Mouse (Mus musculus): Measurements from ENCODE around the gene Sppl3.

Sppl3 gene

GRCm38 (mm10) chr5:115032620-115033019, 21.7 kb downstream of the Sppl3 start:
- no peak for DNase-seq (ENCODE audit: inconsistent age in 2 of 2, low spot score in 1 of 2)

GRCm38 (mm10) chr5:115035217-115035616, 24.3 kb downstream of the Sppl3 start:
- DNase-seq (ENCODE audit: inconsistent age in 2 of 2, low spot score in 1 of 2), result no peak

- no peak for DNase-seq (ENCODE audit: inconsistent age in 2 of 2, low spot score in 1 of 2)
Observed at GRCm38 (mm10) chr5:115037099-115037498, 26.2 kb downstream of the Sppl3 start.

- DNase-seq (ENCODE audit: inconsistent age in 2 of 2, low spot score in 1 of 2), result peak in 1 of 2 experiments; percentile 78
Observed at GRCm38 (mm10) chr5:115040756-115041155, 29.8 kb downstream of the Sppl3 start.

GRCm38 (mm10) chr5:115043626-115044025, 32.7 kb downstream of the Sppl3 start:
- DNase-seq (ENCODE audit: inconsistent age in 2 of 2, low spot score in 1 of 2), result no peak

GRCm38 (mm10) chr5:115045146-115045677, 34.3 kb downstream of the Sppl3 start:
- no peak for DNase-seq (ENCODE audit: inconsistent age in 2 of 2, low spot score in 1 of 2)

GRCm38 (mm10) chr5:115049692-115050091, 38.8 kb downstream of the Sppl3 start:
- no peak for DNase-seq (ENCODE audit: inconsistent age in 2 of 2, low spot score in 1 of 2)

- no peak for DNase-seq (ENCODE audit: inconsistent age in 2 of 2, low spot score in 1 of 2)
Observed at GRCm38 (mm10) chr5:115050776-115051175, 39.8 kb downstream of the Sppl3 start.

- DNase-seq (ENCODE audit: inconsistent age in 2 of 2, low spot score in 1 of 2), result no peak
Observed at GRCm38 (mm10) chr5:115052546-115052945, 41.6 kb downstream of the Sppl3 start.

GRCm38 (mm10) chr5:115053791-115054396, 43.0 kb downstream of the Sppl3 start:
- DNase-seq (ENCODE audit: inconsistent age in 2 of 2, low spot score in 1 of 2), result no peak

GRCm38 (mm10) chr5:115055418-115055817, 44.5 kb downstream of the Sppl3 start:
- no peak for DNase-seq (ENCODE audit: inconsistent age in 2 of 2, low spot score in 1 of 2)

GRCm38 (mm10) chr5:115057153-115057552, 46.2 kb downstream of the Sppl3 start:
- DNase-seq (ENCODE audit: inconsistent age in 2 of 2, low spot score in 1 of 2), result no peak

GRCm38 (mm10) chr5:115058584-115059297, 47.8 kb downstream of the Sppl3 start:
- no peak for DNase-seq (ENCODE audit: inconsistent age in 2 of 2, low spot score in 1 of 2)

- no peak for DNase-seq (ENCODE audit: inconsistent age in 2 of 2, low spot score in 1 of 2)
Observed at GRCm38 (mm10) chr5:115060067-115060695, 49.2 kb downstream of the Sppl3 start.

- DNase-seq (ENCODE audit: inconsistent age in 2 of 2, low spot score in 1 of 2), result no peak
Observed at GRCm38 (mm10) chr5:115060977-115061376, 50.0 kb downstream of the Sppl3 start.

GRCm38 (mm10) chr5:115062566-115062965, 51.6 kb downstream of the Sppl3 start:
- DNase-seq (ENCODE audit: inconsistent age in 2 of 2, low spot score in 1 of 2), result peak; percentile 42 to 76

GRCm38 (mm10) chr5:115063391-115063790, 52.5 kb downstream of the Sppl3 start:
- DNase-seq (ENCODE audit: inconsistent age in 2 of 2, low spot score in 1 of 2), result peak; percentile 24 to 67

GRCm38 (mm10) chr5:115066245-115066644, 55.3 kb downstream of the Sppl3 start:
- DNase-seq (ENCODE audit: inconsistent age in 2 of 2, low spot score in 1 of 2), result no peak

GRCm38 (mm10) chr5:115068671-115069421, 57.9 kb downstream of the Sppl3 start:
- DNase-seq (ENCODE audit: inconsistent age in 2 of 2, low spot score in 1 of 2), result peak; percentile 22 to 63

GRCm38 (mm10) chr5:115069611-115070010, 58.7 kb downstream of the Sppl3 start:
- DNase-seq (ENCODE audit: inconsistent age in 2 of 2, low spot score in 1 of 2), result peak in 1 of 2 experiments; percentile 34

GRCm38 (mm10) chr5:115070457-115070856, 59.5 kb downstream of the Sppl3 start:
- DNase-seq (ENCODE audit: inconsistent age in 2 of 2, low spot score in 1 of 2), result no peak
